Mouse (Mus musculus) forebrain, postnatal 0 days (tissue): ENCODE results near the gene Nhlh1. TPM values are rescaled to one million over a fixed set of nuclear protein-coding genes. Genes with fewer than 3 reads are reported as not detected.

Source experiments
- ATAC-seq: fragments of 200-750 bp; cut with Nextera tagmentation; 2 replicates; pipeline ENCODE4 v1.8.0; 2017; ENCODE audit warnings: mild to moderate bottlenecking, moderate library complexity
- DNase-seq: peaks from one replicate; pipeline ENCODE4 v3.0.0-alpha.2; 2015
- H3K27ac ChIP-seq: fragments of 300-500 bp; sonication (generic); 2 replicates; pipeline ENCODE4 v1.5.1; 2014; ENCODE audit warnings: low read depth, mild to moderate bottlenecking, antibody characterized with exemption, low read length, moderate library complexity, mixed read lengths
- H3K27me3 ChIP-seq: fragments of 300-500 bp; sonication (generic); 2 replicates; pipeline ENCODE4 v1.6.1; 2014; ENCODE audit warnings: mild to moderate bottlenecking, low read length, mixed read lengths; ENCODE audit not compliant: insufficient read depth
- H3K36me3 ChIP-seq: fragments of 300-500 bp; sonication (generic); 2 replicates; pipeline ENCODE4 v1.6.1; 2014; ENCODE audit warnings: mild to moderate bottlenecking, moderate library complexity; ENCODE audit not compliant: insufficient read depth
- H3K4me1 ChIP-seq: fragments of 300-500 bp; sonication (generic); 2 replicates; pipeline ENCODE4 v1.6.1; 2014; ENCODE audit warnings: antibody characterized with exemption; ENCODE audit not compliant: insufficient read depth
- H3K4me2 ChIP-seq: fragments of 300-500 bp; sonication (generic); 2 replicates; pipeline ENCODE4 v1.6.1; 2014; ENCODE audit warnings: low read depth, mild to moderate bottlenecking, moderate library complexity
- H3K4me3 ChIP-seq: fragments of 300-500 bp; sonication (generic); 2 replicates; pipeline ENCODE4 v1.5.1; 2014; ENCODE audit warnings: low read depth, low read length, mixed read lengths
- H3K9ac ChIP-seq: fragments of 300-500 bp; sonication (generic); 2 replicates; pipeline ENCODE4 v1.6.1; 2014; ENCODE audit warnings: mild to moderate bottlenecking
- H3K9me3 ChIP-seq: fragments of 300-500 bp; sonication (generic); 2 replicates; pipeline ENCODE4 v1.6.1; 2016; ENCODE audit warnings: low read length
- CTCF ChIP-seq: sonication (generic); IDR thresholded peaks from 2 replicates; pipeline ENCODE4 v1.5.1; 2016; ENCODE audit warnings: antibody characterized with exemption, control low read depth, low read depth
- WGBS: fragments of 180-500 bp; shearing (Covaris S2); extraction: QIAGEN DNeasy Blood & Tissue Kit; methylation state at CpG from one replicate; pipeline ENCODE4 v1.1.7; 2014; 5-methylcytosine and 5-hydroxymethylcytosine counted together
- polyA plus RNA-seq: library from polyadenylated mRNA; unstranded; fragments of >200 nt; fragmentation: Nextera tagmentation; extraction: Ambion mirVana; gene quantifications from 2 replicates; pipeline ENCODE4 v1.2.1, GENCODE M21; 2015
- total RNA-seq: library from RNA; depleted of rRNA; stranded (reverse); fragments of >200 nt; gene quantifications from 2 replicates; pipeline ENCODE4 v1.2.3, GENCODE M21; 2014; rRNA removed

The Nhlh1 gene
- total RNA-seq, result 0.95 and 1.0 TPM in 2 replicates
- 0.20 and 0.47 TPM in 2 replicates for polyA plus RNA-seq

GRCm38 (mm10) chr1:172057491-172057921 lies at the start of gene Nhlh1:
Nhlh1 (minus strand) TSS chr1:172057573.
- no peak within 1 kb of the TSS for H3K4me3 ChIP-seq
- H3K27me3 ChIP-seq, result no peaks in the 10 kb centered on the region
- no peak within 1 kb of the TSS for H3K27ac ChIP-seq
- H3K9me3 ChIP-seq, result no peaks in the 10 kb centered on the region
- no peak within 1 kb of the TSS for H3K9ac ChIP-seq
- H3K36me3 ChIP-seq, result no peaks in the 10 kb centered on the region
- no peak within 1 kb of the TSS for H3K4me2 ChIP-seq
- TF ChIP-seq CTCF, result no peak
- 23% methylated on average over 2 of the region's 2 CpGs for WGBS
- DNase-seq, result peak; percentile 20
- ATAC-seq, result peak; percentile 61; the same call in 1 of the 2 replicates
- peaks cover 3% of the 10 kb centered on the region; the same call in 1 of the 2 replicates for H3K4me1 ChIP-seq

GRCm38 (mm10) chr1:172105101-172105500 lies 47.7 kb upstream of the Nhlh1 start:
- no peak overlapping the region for H3K27ac ChIP-seq
- H3K4me1 ChIP-seq, result no peaks in the 10 kb centered on the region
- no peak for DNase-seq
- no peaks in the 10 kb centered on the region for H3K9me3 ChIP-seq
- whole genome bisulfite sequencing, result 78% methylated on average over 11 of the region's 11 CpGs
- TF ChIP-seq CTCF, result peak; percentile 20; the same call in 1 of the 2 replicates
- no peak overlapping the region for H3K4me2 ChIP-seq
- no peak overlapping the region for H3K4me3 ChIP-seq
- H3K27me3 ChIP-seq, result no peaks in the 10 kb centered on the region
- H3K9ac ChIP-seq, result no peak overlapping the region
- peaks cover 87% of the 10 kb centered on the region for H3K36me3 ChIP-seq
- no peak for ATAC-seq

DNA sequence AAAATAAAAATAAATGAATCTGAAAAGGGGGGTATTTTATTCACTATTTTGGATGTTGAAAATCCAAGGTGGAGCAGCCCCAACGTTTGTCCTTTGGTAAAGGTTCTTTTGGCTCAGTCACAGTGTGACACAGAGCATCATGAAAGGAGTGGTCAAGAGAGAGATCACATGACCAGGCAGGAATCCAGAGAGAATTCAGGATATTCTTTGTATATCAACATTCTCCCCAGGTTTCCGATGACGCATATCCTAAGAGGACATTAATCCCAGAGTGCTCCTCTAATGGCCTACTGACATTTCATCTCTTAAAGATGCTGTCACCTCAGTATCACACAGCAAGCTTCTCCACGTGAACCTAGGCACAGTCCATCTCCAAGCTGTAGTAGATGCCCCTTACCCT lies 46.2 kb upstream of the Nhlh1 start:
- ATAC-seq (no peak), DNase-seq (no peak)
- no peaks in the 10 kb centered on the region for H3K9me3 ChIP-seq
- no peak overlapping the region for H3K9ac ChIP-seq
- 81% methylated on average over 4 of the region's 4 CpGs for WGBS
- H3K27ac ChIP-seq, result no peak overlapping the region
- H3K4me1 ChIP-seq, result no peaks in the 10 kb centered on the region
- peaks cover 82% of the 10 kb centered on the region for H3K36me3 ChIP-seq
- no peak for TF ChIP-seq CTCF
- H3K4me3 ChIP-seq, result no peak overlapping the region
- H3K4me2 ChIP-seq, result no peak overlapping the region
- no peaks in the 10 kb centered on the region for H3K27me3 ChIP-seq

DNA sequence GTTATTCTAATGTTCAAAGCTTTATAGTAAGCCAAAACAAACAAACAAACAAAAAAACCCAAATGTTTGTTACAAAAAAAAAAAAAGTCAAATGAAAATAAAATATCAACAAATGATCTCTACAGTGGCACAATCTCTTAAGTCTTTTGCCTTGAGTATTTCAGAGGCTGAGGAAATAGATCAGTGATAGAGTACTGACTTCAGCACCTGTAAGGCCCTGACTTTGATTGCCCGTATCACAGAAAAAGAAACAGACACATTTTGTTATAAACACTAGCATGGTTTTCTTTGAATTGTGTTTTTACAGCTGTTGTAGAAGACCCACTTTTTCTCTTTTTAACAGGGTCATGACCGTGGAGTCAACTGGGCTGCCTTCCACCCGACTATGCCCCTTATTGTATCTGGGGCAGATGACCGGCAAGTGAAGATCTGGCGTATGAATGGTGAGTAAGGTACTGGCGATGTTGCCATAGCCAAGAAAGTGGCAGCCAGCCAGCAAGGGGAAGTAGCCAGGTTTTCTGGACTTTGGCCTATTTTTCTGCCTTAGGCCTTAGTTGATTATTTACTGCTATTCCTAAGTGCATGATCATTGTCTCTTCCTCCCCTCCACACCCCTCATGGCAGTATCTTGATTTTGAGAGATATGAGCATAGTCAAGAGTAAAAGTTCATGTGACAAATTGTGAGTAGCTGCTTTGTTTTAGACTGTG lies 42.1 kb upstream of the Nhlh1 start:
- H3K4me3 ChIP-seq, result no peak overlapping the region
- H3K4me2 ChIP-seq, result no peak overlapping the region
- H3K4me1 ChIP-seq, result no peaks in the 10 kb centered on the region
- ATAC-seq (no peak), DNase-seq (no peak)
- H3K27ac ChIP-seq, result no peak overlapping the region
- TF ChIP-seq CTCF, result no peak
- no peaks in the 10 kb centered on the region for H3K27me3 ChIP-seq
- H3K36me3 ChIP-seq, result peaks cover 77% of the 10 kb centered on the region
- no peaks in the 10 kb centered on the region for H3K9me3 ChIP-seq
- no peak overlapping the region for H3K9ac ChIP-seq
- WGBS, result 67% methylated on average over 6 of the region's 6 CpGs

DNA sequence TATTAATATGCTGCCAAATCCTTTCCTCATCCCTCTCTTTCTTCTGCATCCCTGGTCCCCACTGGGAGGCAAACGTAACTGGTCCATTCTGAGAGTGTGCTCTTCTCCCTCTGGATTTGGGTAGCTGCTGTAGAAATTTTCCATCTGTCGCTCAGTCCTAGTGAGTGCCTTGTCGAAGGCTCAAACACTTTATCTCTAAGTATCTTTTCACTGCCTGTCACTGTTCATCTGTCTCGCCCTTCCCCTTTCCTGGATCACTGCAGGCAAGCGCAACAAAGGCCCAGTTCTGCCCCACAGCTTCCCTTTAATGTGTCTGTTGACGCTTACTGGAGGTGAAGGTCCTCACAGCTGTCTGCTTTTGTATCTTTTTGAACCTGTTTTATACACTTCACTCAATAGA lies 37.8 kb upstream of the Nhlh1 start:
- no peak for TF ChIP-seq CTCF
- Histone ChIP-seq H3K9ac (no peak overlapping the region), H3K27me3 (no peaks in the 10 kb centered on the region), H3K36me3 (peaks cover 78% of the 10 kb centered on the region), H3K4me3 (no peak overlapping the region), H3K27ac (no peak overlapping the region), H3K4me2 (no peak overlapping the region), H3K9me3 (no peaks in the 10 kb centered on the region), H3K4me1 (no peaks in the 10 kb centered on the region)
- DNase-seq (no peak), ATAC-seq (no peak)
- 66% methylated on average over 6 of the region's 6 CpGs for WGBS

DNA sequence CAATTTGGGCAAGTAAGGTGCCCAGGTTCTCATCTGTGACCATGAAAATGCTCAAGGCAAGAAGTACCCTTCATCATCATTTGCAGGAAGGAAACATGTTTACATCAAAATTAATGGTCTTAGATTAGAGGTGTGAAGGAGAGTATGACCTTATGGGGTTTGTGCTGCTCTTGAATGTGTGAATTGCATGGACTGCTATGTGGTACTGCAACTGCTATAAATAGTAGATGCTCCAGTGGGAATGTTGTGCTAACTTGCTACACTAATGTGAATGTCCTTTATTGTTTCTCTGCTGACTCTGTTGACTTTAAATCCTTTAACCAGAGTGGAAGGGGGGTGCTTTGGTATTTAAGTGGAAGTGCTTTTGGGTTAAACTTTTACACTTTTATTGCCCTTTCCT lies 36.9 kb upstream of the Nhlh1 start:
- Histone ChIP-seq H3K27ac (no peak overlapping the region), H3K4me3 (no peak overlapping the region), H3K36me3 (peaks cover 82% of the 10 kb centered on the region), H3K9ac (no peak overlapping the region), H3K27me3 (no peaks in the 10 kb centered on the region), H3K4me1 (no peaks in the 10 kb centered on the region), H3K9me3 (no peaks in the 10 kb centered on the region), H3K4me2 (no peak overlapping the region)
- no peak for TF ChIP-seq CTCF
- no peak for ATAC-seq
- DNase-seq, result no peak

GRCm38 (mm10) chr1:172093522-172093921 lies 36.1 kb upstream of the Nhlh1 start:
- DNase-seq, result no peak
- 67% methylated on average over 3 of the region's 3 CpGs for whole genome bisulfite sequencing

More at GRCm38 (mm10) chr1:172093522-172093921, 36.1 kb upstream of the Nhlh1 start:
- no peak for TF ChIP-seq CTCF
- H3K4me2 ChIP-seq, result no peak overlapping the region
- no peak overlapping the region for H3K27ac ChIP-seq
- H3K9ac ChIP-seq, result no peak overlapping the region
- H3K9me3 ChIP-seq, result no peaks in the 10 kb centered on the region
- no peaks in the 10 kb centered on the region for H3K27me3 ChIP-seq
- H3K4me1 ChIP-seq, result no peaks in the 10 kb centered on the region
- ATAC-seq, result no peak
- no peak overlapping the region for H3K4me3 ChIP-seq
- peaks cover 86% of the 10 kb centered on the region for H3K36me3 ChIP-seq
